ENCODE assay signal across 8 mouse cellular contexts in the genomic region with DNA sequence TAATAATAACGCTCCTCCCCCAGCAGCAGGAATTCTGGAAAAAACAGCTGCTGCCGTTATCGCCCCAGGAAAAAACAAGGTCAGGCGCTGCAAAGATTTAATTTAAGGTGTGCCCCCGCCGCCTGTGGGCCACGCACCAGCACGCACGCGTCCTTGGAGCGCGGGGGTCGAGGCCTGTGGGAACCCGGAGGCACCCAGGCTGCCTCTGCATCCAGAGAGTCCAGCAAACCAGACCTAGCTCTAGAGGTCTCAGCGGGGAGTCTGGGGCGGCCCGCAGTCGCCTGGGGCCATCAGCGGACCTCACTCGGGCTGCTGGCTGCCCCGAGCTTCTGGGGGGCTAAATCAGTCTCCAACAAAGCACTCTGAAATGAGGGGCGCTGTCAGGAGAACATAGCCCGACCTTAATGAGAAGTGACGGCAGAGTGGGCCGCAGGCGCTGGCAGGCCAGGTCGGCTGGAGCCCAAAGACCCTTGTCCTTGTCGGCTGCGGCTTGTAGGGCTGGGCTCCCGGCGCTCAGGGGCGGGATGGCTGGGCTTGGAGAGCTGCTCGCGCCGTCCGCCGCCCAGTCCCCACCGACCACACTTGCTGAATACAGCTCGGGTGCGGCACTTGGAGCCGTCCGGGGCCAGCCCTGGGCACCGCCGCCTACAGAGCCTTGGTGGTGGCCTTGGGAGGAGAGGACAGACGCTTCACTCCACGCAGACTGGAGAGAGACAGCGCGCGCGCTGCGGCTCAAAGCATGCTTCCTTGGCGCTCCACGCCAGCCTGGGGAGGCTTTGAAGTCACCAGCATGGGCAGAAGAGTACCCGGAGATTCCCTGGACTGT. TPM values are rescaled to one million over a fixed set of nuclear protein-coding genes. Genes with fewer than 3 reads are reported as not detected.
DNase-seq lines count a peak whose midpoint lies in the region; ATAC-seq and TF ChIP-seq lines count a peak whose summit lies in the region.

No protein-coding gene starts in this region.

- WGBS in intestine, embryonic 16.5 days, result 4% methylated on average over 54 of the region's 54 CpGs
- WGBS in lung, embryonic 16.5 days, result 9% methylated on average over 54 of the region's 54 CpGs
- WGBS in small intestine, adult 2 months, result 10% methylated on average over 54 of the region's 54 CpGs

- TF ChIP-seq CTCF in small intestine, adult 2 months (IDR thresholded peaks at IDR 0.05; ENCODE audit: extremely low read depth, insufficient read length, insufficient replicate concordance, low read depth, low read length), result no peak

- peaks cover 24% of the 10 kb centered on the region for H3K4me1 ChIP-seq in brown adipose tissue, adult 24 weeks (ENCODE audit: control insufficient read depth, insufficient read depth, insufficient read length, low read length)
- H3K4me1 ChIP-seq in intestine, embryonic 16.5 days (ENCODE audit: control insufficient read depth, insufficient read depth, low read length), result peaks cover 39% of the 10 kb centered on the region
- peaks cover 38% of the 10 kb centered on the region for H3K4me1 ChIP-seq in lung, embryonic 16.5 days (replicated peaks; ENCODE audit: control insufficient read depth, insufficient read depth, low read length)
- H3K4me1 ChIP-seq in small intestine, adult 2 months (ENCODE audit: control insufficient read depth, insufficient read depth, insufficient read length, low read length), result peaks cover 10% of the 10 kb centered on the region

- no peak for ATAC-seq in intestine, embryonic 16.5 days
- ATAC-seq in lung, embryonic 16.5 days (ENCODE audit: low read depth), result no peak

- H3K9me3 ChIP-seq in intestine, embryonic 16.5 days (ENCODE audit: control insufficient read depth, low read length), result no peaks in the 10 kb centered on the region
- H3K9me3 ChIP-seq in lung, embryonic 16.5 days (ENCODE audit: control insufficient read depth, low read length), result no peaks in the 10 kb centered on the region

- peak overlapping the region; percentile 98 for H3K9ac ChIP-seq in intestine, embryonic 16.5 days (ENCODE audit: low read depth, low read length)
- H3K9ac ChIP-seq in lung, embryonic 16.5 days (ENCODE audit: low read length), result peak overlapping the region; percentile 96

- peak overlapping the region; percentile 93 for H3K27ac ChIP-seq in brown adipose tissue, adult 24 weeks (replicated peaks; ENCODE audit: low read depth, low read length)
- H3K27ac ChIP-seq in intestine, embryonic 16.5 days (ENCODE audit: low read length), result peak overlapping the region; percentile 99
- peak overlapping the region; percentile 87 for H3K27ac ChIP-seq in lung, embryonic 16.5 days (ENCODE audit: low read length)
- H3K27ac ChIP-seq in small intestine, adult 2 months (ENCODE audit: insufficient read depth, low read depth, low read length), result peak overlapping the region; percentile 97

- H3K27me3 ChIP-seq in intestine, embryonic 16.5 days (replicated peaks; ENCODE audit: control insufficient read depth, insufficient read depth, low read length), result no peaks in the 10 kb centered on the region
- no peaks in the 10 kb centered on the region for H3K27me3 ChIP-seq in lung, embryonic 16.5 days (ENCODE audit: control insufficient read depth, insufficient read depth, low read depth, low read length)
- H3K27me3 ChIP-seq in small intestine, adult 2 months (ENCODE audit: control insufficient read depth, insufficient read depth, low read length), result no peaks in the 10 kb centered on the region

- TF ChIP-seq POLR2A in small intestine, adult 2 months (IDR thresholded peaks at IDR 0.05; ENCODE audit: low read depth, low read length), result no peak

- DNase-seq in kidney, adult 18-20 months, result peak; percentile 80
- no peak for DNase-seq in kidney, postnatal 14 days
- peak; percentile 33 to 39 for DNase-seq in gastrocnemius, adult 8-10 months (ENCODE audit: low spot score in 2 of 2)
- DNase-seq in spleen, adult 12 weeks (ENCODE audit: low spot score), result no peak

- H3K4me3 ChIP-seq in brown adipose tissue, adult 24 weeks (ENCODE audit: insufficient read depth, low read depth, low read length), result peak overlapping the region; percentile 80
- H3K4me3 ChIP-seq in intestine, embryonic 16.5 days (ENCODE audit: low read length), result peak overlapping the region; percentile 91
- H3K4me3 ChIP-seq in lung, embryonic 16.5 days (ENCODE audit: low read length), result peak overlapping the region; percentile 85
- H3K4me3 ChIP-seq in small intestine, adult 2 months (ENCODE audit: low read depth, low read length), result peak overlapping the region; percentile 70

- H3K4me2 ChIP-seq in intestine, embryonic 16.5 days (ENCODE audit: low read depth, low read length), result peak overlapping the region; percentile 84
- H3K4me2 ChIP-seq in lung, embryonic 16.5 days (ENCODE audit: low read depth, low read length), result peak overlapping the region; percentile 87

- H3K36me3 ChIP-seq in intestine, embryonic 16.5 days (ENCODE audit: control insufficient read depth, insufficient read depth, low read length), result no peaks in the 10 kb centered on the region
- H3K36me3 ChIP-seq in lung, embryonic 16.5 days (ENCODE audit: control insufficient read depth, insufficient read depth, low read length), result no peaks in the 10 kb centered on the region
- 0 out of 2 replicates have a peak, but pooled peaks cover 4% of the 10 kb centered on the region for H3K36me3 ChIP-seq in small intestine, adult 2 months (ENCODE audit: control insufficient read depth, insufficient read depth, low read length)

RNA-seq across cellular contexts. Expression of gene Slc38a10, which starts 34.4 kb away (rescaled TPM):
- 80.3 and 82.0 TPM in 2 replicates for polyA plus RNA-seq in brown adipose tissue, adult 24 weeks (2012; ENCODE audit: insufficient read depth, insufficient read length, missing spikeins)
- 10 to 100 TPM; 36.3 to 53.3 (median 39.2) TPM for total RNA-seq in gastrocnemius, adult 8-10 months (2022)
- polyA plus RNA-seq in intestine, embryonic 16.5 days (2015; fragmentation: Nextera tagmentation; extraction: Ambion mirVana), result 84.6 and 91.4 TPM in 2 replicates
- polyA plus RNA-seq in lung, embryonic 16.5 days (2015; fragmentation: Nextera tagmentation; extraction: Ambion mirVana), result 96.3 and 100 TPM in 2 replicates
- polyA plus RNA-seq in small intestine, adult 2 months (2012; rRNA removed), result 59.0 and 108 TPM in 2 replicates

RNA-seq across cellular contexts. Expression of gene Bahcc1, which starts 47.2 kb away (rescaled TPM):
- 5.7 and 5.9 TPM in 2 replicates for polyA plus RNA-seq in brown adipose tissue, adult 24 weeks (2012; ENCODE audit: insufficient read depth, insufficient read length, missing spikeins)
- total RNA-seq in gastrocnemius, adult 8-10 months (2022), result 1 to 10 TPM; 3.6 to 5.8 (median 4.7) TPM
- 4.9 and 5.7 TPM in 2 replicates for polyA plus RNA-seq in intestine, embryonic 16.5 days (2015; fragmentation: Nextera tagmentation; extraction: Ambion mirVana)
- 7.0 and 7.5 TPM in 2 replicates for polyA plus RNA-seq in lung, embryonic 16.5 days (2015; fragmentation: Nextera tagmentation; extraction: Ambion mirVana)
- 7.0 and 15.4 TPM in 2 replicates for polyA plus RNA-seq in small intestine, adult 2 months (2012; rRNA removed)

Comparison
In these comparisons a context has a peak if more than half of its experiments do, and no peak if none do; other contexts are left out.
1. DNase-seq: peak in kidney, adult 18-20 months (single experiment) and gastrocnemius, adult 8-10 months (2 of 2); none in kidney, postnatal 14 days (single experiment) and spleen, adult 12 weeks (single experiment).
2. Peak in every context shown above with its lines, with median percentiles within 50 percentile points of each other: H3K27ac ChIP-seq and H3K4me3 ChIP-seq.